Mouse (Mus musculus) intestine, embryonic 15.5 days (tissue): ENCODE data around the gene Plcd4. TPM values are rescaled to one million over a fixed set of nuclear protein-coding genes. Genes with fewer than 3 reads are reported as not detected.

Experiments used
- ATAC-seq: fragments of 200-750 bp; cut with Nextera tagmentation; 2 replicates; pipeline ENCODE4 v1.8.0; 2017; ENCODE audit warnings: moderate TSS enrichment, moderate library complexity
- H3K27ac ChIP-seq: fragments of 300-500 bp; sonication (generic); 2 replicates; pipeline ENCODE4 v1.5.1; 2015; ENCODE audit warnings: mild to moderate bottlenecking, inconsistent platforms
- H3K27me3 ChIP-seq: fragments of 300-500 bp; sonication (generic); replicated peaks from 2 replicates; pipeline ENCODE4 v1.6.1; 2015; ENCODE audit warnings: inconsistent platforms
- H3K36me3 ChIP-seq: fragments of 300-500 bp; sonication (generic); 2 replicates; pipeline ENCODE4 v1.6.1; 2015; ENCODE audit warnings: inconsistent platforms
- H3K4me1 ChIP-seq: fragments of 300-500 bp; sonication (generic); replicated peaks from 2 replicates; pipeline ENCODE4 v1.6.1; 2015; ENCODE audit warnings: inconsistent platforms
- H3K4me2 ChIP-seq: fragments of 300-500 bp; sonication (generic); replicated peaks from 2 replicates; pipeline ENCODE4 v1.6.1; 2015; ENCODE audit warnings: mild to moderate bottlenecking, inconsistent platforms
- H3K4me3 ChIP-seq: fragments of 300-500 bp; sonication (generic); replicated peaks from 2 replicates; pipeline ENCODE4 v1.5.1; 2015; ENCODE audit warnings: inconsistent platforms
- H3K9ac ChIP-seq: fragments of 300-500 bp; sonication (generic); 2 replicates; pipeline ENCODE4 v1.6.1; 2015; ENCODE audit warnings: inconsistent platforms
- H3K9me3 ChIP-seq: fragments of 300-500 bp; sonication (generic); 2 replicates; pipeline ENCODE4 v1.6.1; 2016; ENCODE audit warnings: inconsistent platforms
- WGBS: fragments of 180-500 bp; shearing (Covaris S2); methylation state at CpG from one replicate; pipeline ENCODE4 v1.1.7; 2015; 5-methylcytosine and 5-hydroxymethylcytosine counted together
- polyA plus RNA-seq: library from polyadenylated mRNA; unstranded; fragments of >200 nt; fragmentation: Nextera tagmentation; extraction: Ambion mirVana; gene quantifications from 2 replicates; pipeline ENCODE4 v1.2.1, GENCODE M21; 2015

Gene Plcd4
- polyA plus RNA-seq, 1 experiment from 2014 or later, result 0.29 TPM

DNA sequence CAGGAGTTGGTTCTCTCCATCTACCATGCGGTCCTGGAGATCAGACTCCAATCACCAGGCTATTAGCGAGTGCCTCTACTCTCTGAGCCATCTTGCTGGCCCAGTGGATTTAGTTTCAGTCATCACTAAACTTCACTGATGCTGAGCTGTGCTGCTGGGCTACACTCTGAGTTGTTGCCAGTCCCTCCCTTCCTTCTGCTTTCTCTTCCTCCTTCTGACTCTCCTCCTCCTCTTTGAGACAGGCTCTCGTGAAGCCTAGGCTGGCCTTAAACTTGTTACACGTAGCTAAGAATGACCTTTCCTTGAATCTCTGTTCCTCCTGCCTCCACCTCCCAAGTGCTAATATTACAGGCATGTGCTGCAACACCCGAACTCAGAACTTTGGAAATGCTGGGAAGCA is 16.4 kb downstream of the Plcd4 start:
- 81% methylated on average over 5 of the region's 5 CpGs for WGBS
- no peak overlapping the region for H3K4me2 ChIP-seq
- H3K4me3 ChIP-seq, result no peak overlapping the region
- no peaks in the 10 kb centered on the region for H3K4me1 ChIP-seq
- ATAC-seq, result no peak
- H3K36me3 ChIP-seq, result no peaks in the 10 kb centered on the region
- no peak overlapping the region for H3K27ac ChIP-seq
- no peaks in the 10 kb centered on the region for H3K9me3 ChIP-seq
- no peak overlapping the region for H3K9ac ChIP-seq
- H3K27me3 ChIP-seq, result no peaks in the 10 kb centered on the region

DNA sequence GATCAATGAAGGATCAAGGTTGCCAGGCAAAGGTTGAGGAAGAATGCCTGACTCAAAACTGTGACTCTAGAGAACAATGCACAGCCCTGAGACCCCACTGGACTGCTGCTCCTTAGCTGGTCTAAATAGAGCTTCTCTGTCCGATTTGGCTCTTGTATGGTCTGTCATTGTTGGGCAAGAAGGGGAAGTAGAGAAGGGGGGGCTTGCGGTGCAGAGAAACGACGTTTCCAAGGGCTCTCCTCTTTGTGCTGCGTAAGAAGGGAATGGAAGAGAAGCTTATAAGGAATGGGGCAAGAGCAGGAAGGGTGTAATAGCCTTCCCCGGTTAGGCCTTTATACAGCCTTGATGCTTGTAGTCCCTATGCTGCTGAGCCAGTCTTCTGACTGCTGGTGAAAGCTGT is 23.1 kb downstream of the Plcd4 start:
- Histone ChIP-seq H3K4me1 (no peaks in the 10 kb centered on the region), H3K9ac (no peak overlapping the region), H3K4me3 (no peak overlapping the region), H3K36me3 (peaks cover 47% of the 10 kb centered on the region), H3K27ac (no peak overlapping the region), H3K27me3 (no peaks in the 10 kb centered on the region), H3K9me3 (no peaks in the 10 kb centered on the region), H3K4me2 (no peak overlapping the region)
- ATAC-seq, result no peak
- WGBS, result 93% methylated on average over 6 of the region's 6 CpGs

DNA sequence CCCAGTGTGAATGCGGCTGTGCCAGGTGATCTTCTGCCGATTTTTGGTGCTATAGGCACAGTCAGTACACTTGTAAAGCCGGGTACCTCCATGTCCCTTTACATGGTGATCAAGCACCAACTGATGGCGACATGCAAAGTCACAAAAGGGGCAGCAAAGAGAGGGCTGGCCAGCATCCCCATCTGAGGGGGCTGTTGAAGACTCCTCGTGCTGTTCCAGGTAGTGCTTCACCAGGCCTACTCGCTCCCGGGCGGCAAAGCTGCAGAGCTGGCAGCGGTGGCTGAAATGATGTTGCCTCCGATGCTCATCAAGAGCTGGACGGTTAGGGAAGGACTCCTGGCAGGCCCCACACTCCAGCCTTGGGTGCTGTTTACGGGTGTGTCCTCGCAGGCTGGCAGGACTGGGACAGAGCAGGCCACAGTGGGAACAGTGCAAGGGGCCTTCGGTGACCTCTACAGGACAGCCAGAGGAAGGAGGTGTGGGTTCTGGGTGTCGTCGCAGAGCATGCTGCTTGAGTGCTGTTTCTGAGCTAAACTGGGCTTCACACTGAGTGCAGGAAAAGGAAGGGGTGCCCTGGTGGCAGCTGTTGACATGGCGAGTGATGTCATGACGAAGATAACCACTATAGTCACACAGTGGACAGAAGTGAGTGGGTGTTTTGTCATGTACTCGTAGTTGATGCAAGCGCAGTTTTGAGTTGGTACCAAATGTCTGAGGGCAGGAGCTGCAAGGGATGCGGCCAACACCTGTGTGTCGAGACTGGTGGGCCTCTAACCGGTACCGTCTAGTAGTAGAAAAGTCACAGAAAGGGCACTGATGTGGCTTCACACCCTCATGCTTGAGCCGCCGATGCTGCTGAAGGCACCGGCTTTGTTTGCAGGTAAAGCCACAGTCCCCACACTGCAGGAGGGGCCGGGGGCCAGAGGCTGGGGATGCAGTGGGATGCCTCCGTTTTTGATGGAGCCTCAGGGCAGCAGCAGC is 27.3 kb downstream of the Plcd4 start:
- H3K9ac ChIP-seq, result no peak overlapping the region
- no peak overlapping the region for H3K4me3 ChIP-seq
- no peak overlapping the region for H3K4me2 ChIP-seq
- no peaks in the 10 kb centered on the region for H3K4me1 ChIP-seq
- H3K9me3 ChIP-seq, result no peaks in the 10 kb centered on the region
- peaks cover 70% of the 10 kb centered on the region for H3K36me3 ChIP-seq
- no peak for ATAC-seq
- H3K27me3 ChIP-seq, result no peaks in the 10 kb centered on the region
- no peak overlapping the region for H3K27ac ChIP-seq
- 91% methylated on average over 29 of the region's 29 CpGs for WGBS

DNA sequence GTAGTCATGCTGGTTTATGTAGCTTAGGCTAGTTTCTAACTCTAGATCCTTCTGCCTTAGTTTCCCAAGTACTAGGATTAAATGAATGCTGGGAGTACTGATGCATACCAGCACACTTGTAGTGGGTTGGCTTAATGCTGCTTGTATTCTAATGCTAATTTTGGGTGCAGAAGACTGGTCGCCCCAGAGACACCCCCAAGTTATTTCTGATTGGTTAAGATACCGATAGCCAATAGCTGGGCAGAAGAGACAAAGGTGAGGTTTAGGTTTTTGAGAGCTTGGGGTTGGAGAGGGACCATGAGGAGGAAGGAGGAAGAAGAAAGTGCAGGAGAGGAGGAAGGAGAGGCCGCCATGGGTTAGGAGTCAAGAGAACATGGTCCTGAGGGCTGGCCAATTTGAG is 39.9 kb downstream of the Plcd4 start:
- 85% methylated on average over 3 of the region's 3 CpGs for WGBS
- no peak for ATAC-seq
- no peak overlapping the region for H3K27ac ChIP-seq
- H3K9ac ChIP-seq, result no peak overlapping the region
- peaks cover 14% of the 10 kb centered on the region for H3K36me3 ChIP-seq
- H3K4me2 ChIP-seq, result no peak overlapping the region
- no peaks in the 10 kb centered on the region for H3K9me3 ChIP-seq
- H3K4me1 ChIP-seq, result peaks cover 8% of the 10 kb centered on the region; the same call in 1 of the 2 replicates
- H3K4me3 ChIP-seq, result no peak overlapping the region
- no peaks in the 10 kb centered on the region for H3K27me3 ChIP-seq

DNA sequence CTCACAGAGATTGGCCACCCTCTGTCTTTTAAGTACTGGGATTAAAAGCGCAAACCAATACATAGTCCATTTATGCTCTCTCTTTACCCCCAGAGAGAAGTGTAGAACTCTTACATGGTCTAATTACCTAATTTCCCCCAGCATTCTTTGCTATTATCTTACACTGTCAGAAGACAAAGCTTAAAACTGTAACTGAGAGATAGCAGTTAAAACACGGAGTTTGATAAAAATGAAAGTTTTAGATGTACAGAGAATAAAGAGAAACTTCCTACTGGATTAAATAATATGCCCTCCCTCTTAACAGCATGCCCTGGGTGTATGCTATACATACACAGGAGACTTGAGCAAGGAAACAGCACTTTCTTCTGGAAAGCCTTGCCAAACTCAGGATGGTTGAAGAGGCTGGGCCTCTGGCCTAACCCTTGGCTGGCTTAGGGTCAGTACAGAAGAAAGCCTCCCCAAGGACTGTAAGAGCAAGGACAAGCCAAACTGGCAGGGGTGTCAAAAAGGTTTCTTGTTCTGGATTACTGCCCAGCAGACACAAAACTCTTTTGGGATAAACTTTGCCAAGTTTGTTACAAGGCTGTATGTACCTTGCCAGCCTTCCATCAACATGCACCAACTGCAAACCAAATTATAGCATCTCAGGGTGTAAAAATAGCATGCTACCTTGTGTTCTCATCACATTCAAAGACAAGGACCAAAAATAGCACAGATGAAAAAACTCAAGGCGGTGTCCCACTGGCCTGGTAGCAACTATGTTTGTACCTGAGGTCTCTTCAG is 42.1 kb downstream of the Plcd4 start:
- no peak for ATAC-seq
- Histone ChIP-seq H3K4me2 (no peak overlapping the region), H3K36me3 (no peaks in the 10 kb centered on the region), H3K9ac (no peak overlapping the region), H3K27me3 (no peaks in the 10 kb centered on the region), H3K27ac (no peak overlapping the region), H3K4me1 (peaks cover 11% of the 10 kb centered on the region; the same call in 1 of the 2 replicates), H3K9me3 (no peaks in the 10 kb centered on the region), H3K4me3 (no peak overlapping the region)
- WGBS, result 95% methylated on average over 3 of the region's 3 CpGs

DNA sequence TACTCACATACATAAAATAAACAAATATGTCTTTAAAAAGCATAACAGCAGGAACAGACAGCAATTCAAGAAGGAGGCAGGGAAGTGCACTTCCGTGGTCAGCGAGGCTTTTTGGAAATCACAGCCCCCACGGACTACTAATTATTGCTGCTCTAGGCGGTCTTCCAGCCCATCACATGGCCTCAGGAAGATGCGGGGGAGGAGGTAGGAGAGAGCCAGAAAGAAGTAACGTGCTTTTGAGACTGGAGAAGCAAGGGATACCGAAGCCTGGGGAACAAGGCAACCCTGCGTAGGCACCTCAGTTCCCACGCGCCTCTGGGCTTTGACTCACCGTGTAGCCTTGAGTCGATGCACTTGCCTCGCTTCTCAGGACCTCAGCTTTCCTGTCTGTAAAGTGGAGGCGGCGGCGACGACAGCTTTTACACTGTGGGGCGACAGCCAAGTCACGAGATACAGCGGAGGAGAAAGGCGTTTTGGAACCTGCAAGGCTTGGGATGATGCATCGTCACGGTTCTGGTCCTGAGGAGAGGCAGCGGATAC is 44.6 kb downstream of the Plcd4 start:
- ATAC-seq, result no peak
- Histone ChIP-seq H3K4me1 (peaks cover 11% of the 10 kb centered on the region; the same call in 1 of the 2 replicates), H3K27ac (peak overlapping the region; percentile 89), H3K9ac (peak overlapping the region; percentile 71), H3K9me3 (no peaks in the 10 kb centered on the region), H3K27me3 (no peaks in the 10 kb centered on the region), H3K4me2 (peak overlapping the region; percentile 76), H3K36me3 (peaks cover 6% of the 10 kb centered on the region; the same call in 1 of the 2 replicates), H3K4me3 (peak overlapping the region; percentile 94)
- under 1% methylated on average over 24 of the region's 24 CpGs for WGBS

DNA sequence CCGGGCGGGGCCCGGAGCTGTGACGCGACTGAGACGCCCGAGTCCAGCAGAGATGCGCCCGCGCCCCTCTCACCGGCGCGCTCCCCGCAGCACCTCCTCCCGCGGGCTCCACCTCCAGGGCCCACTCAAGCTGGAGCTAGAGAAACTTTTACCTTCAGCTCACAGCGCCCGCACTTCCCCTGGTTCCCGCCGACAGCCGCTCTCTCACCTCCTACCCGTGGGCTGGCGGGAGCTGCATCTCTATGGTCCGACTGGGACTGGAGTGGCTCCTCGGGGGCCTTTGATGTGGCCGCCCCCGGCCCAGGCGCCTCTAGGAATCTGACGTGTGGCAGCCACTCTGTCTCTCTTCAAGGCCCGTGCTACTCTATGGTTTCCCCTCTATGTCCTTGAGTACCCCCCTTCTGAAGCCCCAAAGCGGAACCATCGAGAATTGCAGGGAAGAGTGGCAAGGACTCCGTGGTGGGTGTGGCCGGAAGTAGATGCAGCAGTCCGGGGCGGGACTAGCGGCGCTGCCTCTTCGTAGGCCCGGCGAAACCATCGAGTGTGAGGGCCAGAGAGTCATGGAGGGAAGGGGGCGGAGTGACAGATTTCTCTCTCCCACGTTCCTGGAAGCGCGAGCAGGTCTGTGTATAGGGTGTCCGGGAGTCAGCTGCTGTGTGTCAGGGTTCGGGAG is 45.2 kb downstream of the Plcd4 start, which contains the start of the genes Zfp142 and Bcs1l:
Gene Zfp142 (minus strand): TSS at position 474 of the 673 bp plus-strand sequence.
Gene Bcs1l (plus strand): TSS at position 517 of the 673 bp plus-strand sequence.
- Histone ChIP-seq H3K27ac (peak within 1 kb of the TSS; percentile 89), H3K4me3 (peak within 1 kb of the TSS; percentile 94), H3K9ac (peak within 1 kb of the TSS; percentile 71), H3K36me3 (peaks cover 6% of the 10 kb centered on the region; the same call in 1 of the 2 replicates), H3K9me3 (no peaks in the 10 kb centered on the region), H3K4me1 (peaks cover 11% of the 10 kb centered on the region; the same call in 1 of the 2 replicates), H3K27me3 (no peaks in the 10 kb centered on the region), H3K4me2 (peak within 1 kb of the TSS; percentile 76)
- WGBS, result under 1% methylated on average over 48 of the region's 48 CpGs
- peak; percentile 99 for ATAC-seq

DNA sequence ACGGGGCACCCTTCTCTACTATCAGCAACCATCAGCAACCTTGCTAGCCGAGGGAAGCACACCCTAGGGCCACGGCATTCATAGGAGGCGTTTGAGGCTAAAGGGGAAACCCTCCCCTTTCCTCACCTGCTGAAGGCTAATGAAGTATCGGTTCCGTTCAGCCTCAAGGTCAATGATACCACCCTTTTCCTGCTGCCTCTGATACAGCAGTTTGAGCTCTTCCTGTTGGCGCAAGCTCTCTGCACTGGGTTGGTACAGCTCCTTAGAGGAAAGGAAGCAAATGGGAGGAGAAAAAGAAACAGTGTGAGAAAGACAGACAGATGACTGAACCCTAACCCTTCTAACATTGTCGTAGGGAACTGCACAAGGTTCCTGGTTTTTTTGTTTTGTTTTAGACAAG is 51.7 kb downstream of the Plcd4 start:
- H3K4me2 ChIP-seq, result no peak overlapping the region
- no peaks in the 10 kb centered on the region for H3K9me3 ChIP-seq
- H3K4me1 ChIP-seq, result no peaks in the 10 kb centered on the region
- H3K4me3 ChIP-seq, result no peak overlapping the region
- ATAC-seq, result no peak
- 78% methylated on average over 8 of the region's 8 CpGs for WGBS
- no peaks in the 10 kb centered on the region for H3K27me3 ChIP-seq
- H3K27ac ChIP-seq, result no peak overlapping the region
- no peak overlapping the region for H3K9ac ChIP-seq
- H3K36me3 ChIP-seq, result peaks cover 41% of the 10 kb centered on the region

DNA sequence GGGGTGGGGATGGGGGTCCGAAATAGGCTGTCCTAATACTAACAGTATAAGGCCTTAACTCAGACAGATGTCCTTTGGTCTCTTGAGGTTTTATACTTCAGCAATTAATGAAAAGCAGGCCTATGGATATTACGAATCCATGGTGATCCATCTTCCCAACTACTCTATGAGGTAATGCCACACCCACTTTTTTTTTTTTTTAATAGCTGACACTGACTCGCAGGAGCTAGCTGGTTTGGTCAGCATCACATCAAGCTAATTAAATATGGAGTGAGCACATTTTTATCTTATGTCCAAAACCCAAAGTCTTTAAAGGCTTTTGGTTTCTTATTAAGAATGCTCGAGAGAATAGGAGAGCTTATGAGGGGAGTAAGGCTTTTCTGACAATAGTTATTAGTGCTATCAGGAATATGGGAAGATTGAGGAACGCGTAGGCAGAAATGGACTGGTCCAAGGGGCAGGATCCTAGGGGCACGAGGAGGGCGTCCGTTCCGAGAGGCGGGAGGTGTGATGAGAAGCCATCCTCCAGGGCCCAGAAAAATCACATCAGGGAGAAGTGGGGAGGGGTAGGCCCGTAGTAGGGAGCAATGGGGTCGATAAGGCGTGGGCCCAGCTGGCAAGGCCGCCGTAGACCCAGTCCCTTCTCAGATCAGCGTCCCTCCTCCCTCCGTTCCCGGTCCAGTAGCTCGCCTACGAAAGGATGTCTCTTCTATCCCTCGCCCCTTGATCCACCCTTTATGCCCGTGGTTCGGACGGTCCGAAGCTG is 58.0 kb downstream of the Plcd4 start:
- whole genome bisulfite sequencing, result 8% methylated on average over 26 of the region's 26 CpGs
- peaks cover 7% of the 10 kb centered on the region for H3K4me1 ChIP-seq
- peak overlapping the region; percentile 74 for H3K4me2 ChIP-seq
- peak overlapping the region; percentile 82 for H3K9ac ChIP-seq
- H3K4me3 ChIP-seq, result peak overlapping the region; percentile 86
- H3K36me3 ChIP-seq, result peaks cover 16% of the 10 kb centered on the region
- H3K27ac ChIP-seq, result peak overlapping the region; percentile 29; the same call in 1 of the 2 replicates
- H3K27me3 ChIP-seq, result no peaks in the 10 kb centered on the region
- no peaks in the 10 kb centered on the region for H3K9me3 ChIP-seq
- ATAC-seq, result peak; percentile 79

DNA sequence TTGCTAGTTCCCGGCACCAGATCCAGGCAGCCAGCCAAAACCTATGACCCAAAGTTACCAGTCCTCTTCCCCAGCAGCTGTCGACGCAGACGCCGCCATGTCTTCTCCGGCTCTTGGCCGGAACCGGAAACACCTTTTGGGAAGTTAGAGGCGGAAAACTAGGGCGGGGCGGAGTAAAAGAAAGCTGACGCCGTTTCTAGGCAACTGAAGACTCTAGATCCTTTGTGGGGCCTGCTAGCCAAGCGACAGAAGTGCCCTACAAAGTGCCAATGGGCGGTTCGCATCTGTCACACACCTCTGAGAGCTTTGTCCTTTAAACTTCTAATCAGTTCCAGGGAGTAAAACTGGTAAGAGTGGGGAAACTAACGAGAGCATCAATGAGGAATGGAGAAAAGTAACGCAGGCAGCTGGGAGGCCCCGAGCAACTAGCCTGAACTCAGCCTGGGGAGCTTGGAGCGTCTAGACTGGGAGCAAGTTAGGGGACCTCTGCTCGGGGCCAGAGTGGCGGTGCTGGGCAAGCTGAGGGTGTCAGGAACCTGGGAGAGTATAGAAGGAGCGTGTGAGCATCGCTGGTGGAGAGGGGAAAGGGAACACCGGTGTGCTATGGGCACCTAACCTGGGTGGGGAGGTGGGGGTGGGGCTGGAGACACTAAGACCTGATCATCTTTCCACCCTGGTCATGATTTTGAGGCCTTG is 58.7 kb downstream of the Plcd4 start, which contains the start of the genes Rnf25 and Stk36:
Gene Rnf25 (minus strand): TSS at position 131 of the 696 bp plus-strand sequence.
Gene Stk36 (plus strand): TSS at position 179 of the 696 bp plus-strand sequence.
- WGBS, result 9% methylated on average over 25 of the region's 25 CpGs

More for the DNA sequence above, 58.7 kb downstream of the Plcd4 start, which contains the start of the genes Rnf25 and Stk36:
- no peaks in the 10 kb centered on the region for H3K9me3 ChIP-seq
- H3K4me2 ChIP-seq, result peak within 1 kb of the TSS; percentile 74
- peaks cover 7% of the 10 kb centered on the region for H3K4me1 ChIP-seq
- peaks cover 14% of the 10 kb centered on the region; the same call in 1 of the 2 replicates for H3K36me3 ChIP-seq
- H3K9ac ChIP-seq, result peak within 1 kb of the TSS; percentile 82
- ATAC-seq, result peak; percentile 95
- H3K27ac ChIP-seq, result peak within 1 kb of the TSS; percentile 29; the same call in 1 of the 2 replicates
- H3K4me3 ChIP-seq, result peak within 1 kb of the TSS; percentile 86
- H3K27me3 ChIP-seq, result no peaks in the 10 kb centered on the region
